Mouse (Mus musculus) kidney, postnatal 36 days (tissue): ENCODE results near the gene Cep85l.

Experiments
- DNase-seq, 2 experiments: peaks; one replicate each; pipeline ENCODE4 v3.0.0; 2021 to 2022; ENCODE audit warnings: mixed read lengths in 2 of 2

Cep85l gene

DNA sequence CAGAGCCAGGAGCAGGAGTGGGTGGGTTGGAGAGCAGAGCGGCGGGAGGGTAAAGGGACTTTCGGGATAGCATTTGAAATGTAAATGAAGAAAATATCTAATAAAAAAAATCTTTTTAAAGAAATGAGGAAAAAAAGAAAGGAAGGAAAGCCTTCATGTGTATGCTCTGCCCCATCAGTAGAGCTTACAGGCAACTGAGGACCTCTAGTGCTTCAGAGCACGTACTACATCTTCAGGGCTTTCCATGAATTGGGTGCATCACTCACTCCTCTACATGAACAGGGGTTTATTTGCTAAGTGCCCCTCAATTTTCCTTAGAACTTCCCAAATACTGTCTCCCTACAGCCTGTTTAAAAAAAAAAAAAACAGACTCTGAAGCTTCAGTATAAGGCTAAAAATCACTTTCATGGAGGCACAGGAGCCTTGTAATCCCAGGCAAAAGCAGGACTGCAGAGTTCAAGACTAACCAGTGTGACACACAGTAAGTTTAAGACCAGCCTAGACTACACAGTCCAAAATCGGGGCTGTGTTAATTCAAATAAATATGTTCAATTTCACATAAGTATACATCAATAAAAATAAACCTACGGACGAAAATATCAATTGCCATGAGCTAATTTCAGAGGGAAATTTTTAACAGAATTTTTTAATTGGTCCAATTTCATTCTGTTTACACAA, 38.3 kb downstream of the Cep85l start:
- DNase-seq: peak in 1 of 2 experiments; percentile 15

DNA sequence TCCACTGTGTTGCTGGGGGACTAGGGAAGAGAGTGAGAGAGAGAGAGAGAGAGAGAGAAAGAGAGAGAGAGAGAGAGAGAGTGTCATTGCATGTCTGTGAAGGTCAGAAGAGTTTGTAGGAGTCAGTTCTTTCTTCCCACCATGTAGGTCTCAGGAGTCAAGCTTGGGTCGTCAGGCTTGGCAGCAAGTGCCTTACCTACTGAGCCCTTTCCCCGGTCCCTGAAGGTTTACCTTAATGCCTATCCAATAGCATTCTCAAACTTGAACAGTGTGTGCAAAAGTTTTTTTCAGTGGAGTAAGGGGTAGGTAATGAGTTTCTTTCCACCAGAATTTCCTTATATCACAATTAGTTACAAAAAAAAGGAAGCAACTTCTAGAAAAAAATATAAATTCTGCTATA, 40.7 kb downstream of the Cep85l start:
- DNase-seq: no peak

DNA sequence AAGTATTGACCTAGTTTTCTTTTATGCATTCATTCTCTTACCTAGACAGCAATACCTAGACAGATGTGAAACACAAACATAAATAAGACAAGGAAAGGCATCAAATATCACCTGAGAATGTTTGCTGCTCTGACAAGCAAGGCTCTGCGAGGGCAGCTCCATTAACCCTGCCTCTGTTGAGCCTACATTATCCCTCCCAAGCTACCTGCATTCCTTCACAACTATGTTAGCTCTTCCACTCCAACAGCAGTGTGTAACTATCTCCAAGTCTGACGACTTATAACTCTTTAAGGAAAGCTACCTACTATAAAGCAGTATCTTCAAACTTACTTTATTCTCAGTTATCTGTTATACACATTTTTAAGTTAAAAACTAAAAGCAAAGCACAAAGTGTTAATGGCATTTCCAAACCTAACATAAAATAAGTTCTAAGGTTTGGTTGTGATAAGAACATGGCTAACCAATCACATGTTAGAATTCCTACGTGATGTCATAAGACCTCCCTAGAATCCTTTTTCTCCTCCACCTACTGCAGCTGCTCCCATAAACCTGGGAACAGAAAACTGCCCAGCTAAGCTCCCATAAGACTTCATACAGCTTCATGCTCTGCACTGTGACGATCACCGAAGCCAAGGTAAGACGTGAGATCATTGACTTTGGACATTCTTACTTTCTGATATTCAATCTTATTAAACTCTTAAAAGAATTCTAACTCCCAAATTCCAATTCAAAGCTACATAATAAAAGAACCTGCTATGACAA, 42.4 kb downstream of the Cep85l start, which contains the start of gene Pln:
Pln (plus strand) TSS at position 506 of the 762 bp plus-strand sequence.
- DNase-seq: no peak

DNA sequence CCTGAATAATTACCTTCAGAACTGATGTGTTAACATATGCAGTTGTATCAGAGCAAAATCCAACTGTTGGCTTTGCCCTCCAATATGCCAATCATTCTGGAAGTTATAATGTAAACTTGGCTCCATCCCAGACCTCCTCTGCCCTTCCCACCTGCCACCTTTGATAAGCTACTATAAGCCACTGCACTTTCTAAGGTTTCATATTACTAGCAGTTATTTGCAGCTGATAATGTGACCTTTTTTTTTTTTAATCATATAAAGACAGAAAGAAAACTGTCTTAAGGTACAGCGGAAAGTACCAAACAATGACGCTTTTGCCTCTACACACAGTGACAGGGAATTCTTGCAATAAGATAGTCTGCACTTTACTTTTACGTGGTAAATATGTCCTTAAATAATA, 43.8 kb downstream of the Cep85l start:
- no peak for DNase-seq

DNA sequence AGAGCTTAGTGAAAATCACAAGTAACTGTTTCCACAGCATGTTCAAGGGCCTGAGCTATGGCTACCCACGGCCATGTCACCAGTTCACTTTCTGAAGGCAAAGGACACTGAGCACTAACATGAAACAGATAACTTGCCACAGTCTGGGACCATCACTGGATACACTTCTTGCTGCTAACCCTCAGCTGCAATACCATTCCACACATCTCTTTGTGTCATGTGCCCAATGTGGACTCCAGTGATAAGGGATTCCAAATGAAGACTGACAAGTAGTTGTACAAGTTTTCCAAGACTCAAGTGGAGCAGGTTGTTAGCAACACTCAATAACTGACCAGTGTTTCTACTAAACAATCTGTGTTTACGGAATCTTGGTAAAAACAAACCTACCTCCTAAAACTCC, 44.5 kb downstream of the Cep85l start:
- no peak for DNase-seq

DNA sequence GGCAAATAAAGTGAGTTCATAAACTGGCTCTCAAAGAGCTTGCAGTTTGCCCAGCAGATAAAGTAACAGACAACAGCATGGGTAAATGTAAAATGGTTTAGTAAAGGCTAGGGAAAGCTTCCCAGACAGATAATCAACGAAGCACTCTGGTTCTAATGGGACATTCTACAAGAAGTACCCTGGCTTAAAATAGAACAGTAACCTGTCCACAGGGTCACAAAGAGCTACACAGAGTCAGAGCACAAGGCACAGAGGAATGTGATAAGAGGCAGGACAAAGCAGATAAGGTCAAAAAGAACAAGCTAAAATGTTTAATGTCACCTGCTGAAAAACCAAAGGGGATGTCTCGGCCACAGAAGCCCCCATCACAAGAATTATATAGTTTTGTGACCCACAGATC, 47.0 kb downstream of the Cep85l start:
- no peak for DNase-seq

DNA sequence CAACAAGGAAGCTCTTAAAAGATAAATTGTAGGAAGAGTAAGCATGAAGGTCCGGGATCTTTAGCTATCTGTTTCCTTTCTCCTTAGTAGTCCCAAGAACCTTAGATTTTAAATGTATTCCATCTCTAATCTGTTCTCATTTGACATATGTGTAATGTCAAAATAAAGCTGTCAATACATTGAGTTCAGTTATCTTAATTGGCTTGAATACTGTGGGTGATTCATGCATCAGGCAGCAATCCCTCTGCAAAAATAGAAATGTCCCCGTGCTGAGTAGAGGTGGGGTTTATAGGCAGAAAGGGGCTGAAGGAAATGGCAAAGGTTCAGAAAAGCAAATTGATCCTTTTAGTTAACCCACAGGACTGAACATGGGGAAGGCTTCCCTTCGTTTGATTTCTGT, 50.5 kb downstream of the Cep85l start:
- DNase-seq: no peak

DNA sequence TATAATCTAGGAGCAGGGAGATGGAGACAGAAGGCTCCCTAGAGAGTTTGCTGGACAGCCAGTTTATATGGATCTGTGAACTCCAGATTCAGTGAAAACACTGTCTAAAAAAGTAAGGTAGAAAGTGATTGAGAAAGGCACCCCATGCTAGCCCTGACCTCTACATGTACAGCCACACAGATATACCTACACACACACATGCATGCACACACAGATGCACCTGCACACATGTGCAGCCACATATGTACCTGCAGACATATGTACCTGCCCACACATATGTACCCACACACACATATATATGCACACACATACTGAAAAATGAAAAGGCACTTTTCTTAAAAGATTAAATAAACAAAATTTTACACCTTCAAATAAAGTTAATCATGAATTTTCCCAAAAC, 53.4 kb downstream of the Cep85l start:
- DNase-seq: no peak

DNA sequence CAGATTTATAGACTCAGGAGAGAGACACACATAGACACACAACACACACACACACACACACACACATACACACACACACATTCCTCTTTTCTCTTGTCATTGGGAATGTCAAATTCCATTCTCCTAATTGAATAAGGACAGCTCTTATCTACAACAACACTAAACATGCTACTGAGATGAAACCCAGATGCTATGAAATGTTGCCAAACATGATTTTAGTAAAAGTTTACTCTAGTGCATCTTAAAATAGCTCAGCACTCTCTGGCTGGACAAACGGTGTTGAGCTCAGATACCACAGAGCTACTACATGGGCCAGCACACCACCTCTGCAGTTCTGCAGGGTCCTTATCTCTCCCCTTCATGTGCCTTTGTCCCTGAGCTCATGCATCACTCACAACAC, 55.1 kb downstream of the Cep85l start:
- DNase-seq: peak; percentile 34 to 55

DNA sequence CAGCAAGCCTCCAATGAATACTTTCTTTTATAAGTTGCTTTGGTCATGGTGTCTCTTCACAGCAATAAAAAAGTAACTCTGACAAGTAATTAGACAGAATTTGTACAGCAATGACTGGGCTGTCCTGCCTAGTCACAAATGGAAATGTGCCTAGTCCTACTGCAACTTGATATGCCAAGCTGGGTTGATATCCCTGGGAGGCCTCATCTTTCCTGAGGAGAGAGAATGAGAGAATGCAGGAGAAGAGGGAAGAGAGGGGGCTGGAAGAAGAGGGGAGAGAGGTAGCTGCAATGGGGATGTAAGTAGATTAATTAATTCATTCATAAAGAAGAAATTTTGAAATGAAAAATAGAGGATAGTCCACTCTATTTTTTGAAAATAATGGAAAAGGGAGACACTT, 56.4 kb downstream of the Cep85l start:
- DNase-seq: no peak

DNA sequence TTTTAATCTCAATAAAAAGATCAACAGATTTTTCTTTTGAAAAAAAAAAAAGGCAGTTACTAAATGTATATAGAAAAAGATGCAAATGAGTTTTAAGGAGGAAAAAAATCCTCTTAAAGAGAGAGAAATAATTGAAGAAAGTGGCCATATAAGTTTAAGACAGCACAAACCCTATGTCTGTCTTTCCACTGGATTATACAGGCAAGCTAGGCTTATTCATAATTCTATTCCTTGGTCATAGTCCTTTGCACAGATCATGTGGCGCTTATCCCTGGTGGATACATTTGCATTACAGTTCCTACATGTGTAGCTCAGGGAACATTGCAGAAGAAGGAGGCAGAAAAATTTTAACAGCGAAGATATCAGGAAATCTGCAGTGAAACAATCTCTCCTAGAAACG, 73.1 kb downstream of the Cep85l start:
- no peak for DNase-seq

DNA sequence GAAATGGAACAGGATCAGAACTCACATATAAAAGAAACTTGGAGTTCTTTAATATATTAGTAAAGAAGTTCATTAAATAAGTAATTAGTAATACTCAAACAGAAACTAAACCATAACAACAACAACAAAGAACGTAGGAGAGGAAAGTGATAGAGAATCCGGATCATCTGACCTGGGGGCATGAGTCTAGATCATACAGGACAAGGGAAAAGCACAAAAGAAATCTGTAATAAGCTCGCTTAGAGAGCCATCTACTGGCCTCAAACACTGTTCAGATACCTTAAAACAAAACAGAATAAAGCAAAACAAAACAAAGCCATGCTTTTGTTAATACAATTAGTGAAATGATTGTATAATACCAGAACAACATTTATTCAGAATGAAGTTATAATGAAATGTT, 73.9 kb downstream of the Cep85l start:
- peak; percentile 37 to 43 for DNase-seq

DNA sequence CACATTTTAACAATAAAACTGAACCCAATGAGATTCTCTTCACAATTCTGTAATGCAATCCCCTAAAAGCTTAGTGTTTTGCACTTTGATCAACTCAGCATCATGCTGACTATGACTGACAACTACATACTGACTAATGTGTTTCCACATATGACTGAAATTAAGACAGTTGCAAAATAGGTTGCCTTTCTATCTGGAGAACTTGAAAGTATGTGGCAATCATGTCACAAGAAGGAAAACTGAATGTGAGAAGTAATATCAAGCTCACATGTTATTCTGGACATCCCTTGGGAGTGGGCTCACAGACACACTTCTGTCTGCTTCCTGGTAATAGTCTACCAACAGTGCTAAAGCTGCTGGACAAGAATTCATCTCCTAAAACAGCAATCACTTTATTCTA, 94.6 kb downstream of the Cep85l start:
- DNase-seq: no peak

DNA sequence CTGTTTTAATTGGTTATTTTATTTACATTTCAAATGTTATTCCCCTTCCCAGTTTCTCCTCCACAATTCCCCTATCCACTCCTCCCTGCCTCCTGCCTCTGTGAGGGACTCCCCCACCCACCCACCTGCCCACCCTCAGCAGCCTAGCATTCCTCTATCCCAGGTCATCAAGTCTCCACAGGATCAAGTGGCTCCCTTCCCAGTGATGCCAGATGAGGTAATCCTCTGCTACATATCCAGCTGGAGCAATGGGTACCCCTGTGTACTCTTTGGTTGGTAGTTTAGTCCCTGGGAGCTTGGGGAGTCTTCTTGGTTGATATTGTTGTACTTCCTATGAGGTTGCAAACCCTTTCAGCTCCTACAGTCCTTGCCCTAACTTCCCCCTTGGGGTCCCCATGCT, 107.5 kb downstream of the Cep85l start:
- DNase-seq: no peak

DNA sequence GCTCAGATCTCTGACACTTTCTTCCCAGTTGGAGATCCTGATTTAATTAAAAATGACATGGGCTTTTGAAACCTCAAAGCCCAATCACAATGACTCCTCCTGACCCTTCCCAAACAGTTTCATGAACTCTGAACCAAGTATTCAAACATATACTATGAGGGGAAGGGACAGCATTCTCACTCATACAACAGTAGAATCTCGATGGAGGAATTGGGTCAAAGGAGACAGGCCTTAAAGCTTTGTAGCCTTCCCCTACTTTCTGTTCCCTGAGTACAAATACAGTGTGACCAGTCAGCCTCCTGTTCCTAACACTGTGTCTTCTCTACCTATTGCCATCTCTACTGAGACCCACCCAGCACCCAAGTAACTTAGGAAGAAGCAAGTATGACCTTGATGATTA, 117.7 kb downstream of the Cep85l start:
- DNase-seq: no peak

DNA sequence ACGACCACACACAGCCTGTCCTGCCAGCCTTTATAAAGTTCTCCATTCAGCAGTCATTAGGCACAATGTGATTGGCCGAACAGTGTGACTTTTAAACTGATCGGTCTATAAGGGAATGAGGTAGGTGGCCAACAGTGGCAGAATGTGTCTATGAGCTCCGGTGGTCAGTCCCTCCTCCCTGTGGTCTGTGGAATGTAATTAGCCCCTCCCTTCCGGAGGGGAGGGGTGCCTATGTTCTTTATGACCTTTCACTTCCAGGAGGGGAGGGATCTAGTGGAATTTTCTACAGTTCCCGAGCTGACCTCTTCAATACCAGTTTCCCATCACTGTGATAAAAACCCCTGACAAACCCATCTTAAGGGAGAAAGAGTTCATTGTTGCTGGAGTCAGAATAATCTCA, 144.4 kb downstream of the Cep85l start:
- no peak for DNase-seq

DNA sequence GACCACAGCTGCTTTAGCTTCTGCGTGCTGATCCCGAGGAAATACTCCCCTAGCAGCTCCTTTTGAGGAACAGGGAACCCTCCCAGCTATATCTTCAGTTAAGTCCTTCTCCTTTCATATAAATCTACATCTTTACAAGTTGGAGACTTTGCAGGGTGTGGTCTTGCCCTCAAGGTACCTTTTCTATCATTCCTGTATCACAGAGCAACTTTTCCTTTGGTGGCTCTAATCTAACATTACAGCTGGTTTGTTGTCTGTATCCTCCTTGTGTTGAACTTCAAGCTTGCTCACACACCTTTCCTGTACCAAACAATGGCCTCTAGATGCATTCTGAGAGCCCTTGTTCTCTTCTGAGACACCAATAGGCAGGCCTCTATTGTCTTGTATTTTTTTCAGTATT, 145.1 kb downstream of the Cep85l start:
- no peak for DNase-seq

DNA sequence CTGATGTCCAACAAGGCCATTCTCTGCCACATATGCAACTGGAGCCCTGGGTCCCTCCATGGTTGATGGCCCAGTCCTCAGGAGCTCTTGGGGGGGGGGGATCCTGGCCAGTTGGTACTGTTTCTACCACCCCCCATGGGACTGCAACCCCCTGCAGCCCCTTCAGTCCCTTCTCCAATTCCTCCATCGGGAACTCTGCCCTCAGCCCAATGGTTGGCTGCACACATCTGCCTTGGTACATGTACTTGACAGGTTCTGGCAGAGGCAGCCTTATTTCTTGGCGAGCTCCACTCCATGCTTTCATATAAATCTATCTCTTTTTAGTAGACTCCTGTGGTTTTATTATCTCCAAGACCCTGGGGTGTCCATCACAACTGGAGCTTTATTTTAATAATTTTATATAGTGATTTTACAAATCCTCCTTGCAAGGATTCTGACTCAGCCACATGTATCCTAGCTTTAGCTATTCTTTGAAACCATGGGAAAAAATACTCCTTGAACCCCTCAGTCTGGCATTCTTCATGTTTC, 145.6 kb downstream of the Cep85l start:
- DNase-seq: no peak

DNA sequence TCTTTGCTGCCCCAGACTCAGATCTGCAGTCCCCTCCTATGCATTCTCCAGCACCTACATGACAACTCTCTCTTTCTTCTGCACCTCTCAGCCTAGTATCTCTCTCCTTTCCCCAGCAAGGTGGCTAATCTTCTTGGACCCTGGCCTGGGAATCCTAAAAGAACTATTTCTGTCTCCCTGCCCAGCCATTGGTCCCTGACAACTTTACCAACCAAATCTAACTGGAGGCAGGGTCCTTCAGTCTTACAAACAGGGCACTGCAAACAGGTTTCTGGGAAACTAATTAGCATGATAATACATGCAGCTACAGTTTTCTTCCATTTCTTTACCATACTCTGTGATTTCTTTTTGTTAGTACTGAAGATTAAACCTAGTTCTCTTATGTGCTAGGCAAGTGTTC, 148.9 kb downstream of the Cep85l start:
- no peak for DNase-seq

DNA sequence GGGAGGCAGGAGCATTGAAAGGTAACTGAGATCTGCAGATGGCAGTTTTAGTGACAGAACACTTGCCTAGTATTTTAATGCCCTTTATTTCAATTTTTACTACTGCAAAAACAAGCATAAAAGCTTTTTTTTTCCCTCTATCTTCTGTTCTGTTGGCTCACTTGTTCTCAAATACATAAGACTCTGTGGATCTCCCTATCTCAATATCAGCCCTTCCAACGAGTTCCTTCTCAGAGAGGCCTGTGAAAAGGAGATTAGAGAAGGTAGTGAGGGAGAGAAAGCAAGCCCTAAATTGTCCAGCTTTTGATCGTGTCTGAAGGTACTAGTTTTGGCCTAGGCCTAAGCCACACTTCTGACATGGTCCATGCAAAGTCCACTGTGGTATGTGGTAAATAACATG, 150.6 kb downstream of the Cep85l start:
- no peak for DNase-seq
